ENCODE assay signal across 8 mouse cellular contexts in the genomic region with DNA sequence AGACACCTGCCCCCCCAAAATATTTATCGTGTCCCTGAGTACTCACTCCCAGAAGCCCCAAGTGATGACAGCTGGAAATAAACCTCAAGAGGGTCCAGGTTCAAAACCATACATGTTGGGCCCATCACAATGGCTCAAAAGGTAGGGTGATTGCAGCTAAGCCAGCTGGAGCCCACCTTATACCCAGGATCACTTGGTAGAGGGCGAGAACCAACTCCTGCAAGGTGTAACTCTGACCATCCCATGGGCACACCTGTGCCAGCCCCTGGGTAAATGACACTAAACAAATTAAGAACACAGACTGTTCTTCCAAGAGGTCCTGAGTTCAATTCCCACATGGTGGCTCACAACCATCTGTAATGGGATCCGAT. TPM values are rescaled to one million over a fixed set of nuclear protein-coding genes. Genes with fewer than 3 reads are reported as not detected.
A peak's percentile ranks its signal among the peaks of the same experiment; 100 is the strongest.
DNase-seq lines count a peak whose midpoint lies in the region; ATAC-seq and TF ChIP-seq lines count a peak whose summit lies in the region.

No protein-coding gene starts in this region.

- no peak for DNase-seq in lung, postnatal 10 days
- DNase-seq in forebrain, embryonic 10.5 days (ENCODE audit: extremely low spot score, low spot score) = no peak
- no peak for DNase-seq in limb, embryonic 11.5 days (ENCODE audit: low spot score)
- DNase-seq in thymus, adult 18-20 months = no peak
- DNase-seq in layer of hippocampus, postnatal 10 days (ENCODE audit: low spot score in 2 of 2) = no peak
- DNase-seq in adrenal gland, postnatal 14 days = no peak

- WGBS in lung, embryonic 15.5 days = 61% methylated on average over 3 of the region's 3 CpGs
- 60% methylated on average over 3 of the region's 3 CpGs for WGBS in forebrain, embryonic 10.5 days
- 60% methylated on average over 3 of the region's 3 CpGs for WGBS in limb, embryonic 11.5 days
- 55% methylated on average over 3 of the region's 3 CpGs for WGBS in olfactory bulb, adult 2 months

- TF ChIP-seq POLR2A in olfactory bulb, adult 2 months (IDR thresholded peaks at IDR 0.05; ENCODE audit: insufficient read depth, low read depth, low read length) = no peak

- peak overlapping the region; percentile 59 for H3K4me2 ChIP-seq in lung, embryonic 15.5 days
- peak overlapping the region; percentile 49 for H3K4me2 ChIP-seq in limb, embryonic 11.5 days (ENCODE audit: low read depth, severe bottlenecking)

- H3K4me1 ChIP-seq in lung, embryonic 15.5 days = peaks cover 33% of the 10 kb centered on the region
- peaks cover 30% of the 10 kb centered on the region for H3K4me1 ChIP-seq in forebrain, embryonic 10.5 days
- H3K4me1 ChIP-seq in limb, embryonic 11.5 days (ENCODE audit: control insufficient read depth, insufficient read depth, low read length) = peaks cover 13% of the 10 kb centered on the region
- H3K4me1 ChIP-seq in olfactory bulb, adult 2 months (ENCODE audit: control insufficient read depth, insufficient read depth, low read length) = peaks cover 20% of the 10 kb centered on the region

- H3K27me3 ChIP-seq in lung, embryonic 15.5 days = no peaks in the 10 kb centered on the region
- no peaks in the 10 kb centered on the region for H3K27me3 ChIP-seq in forebrain, embryonic 10.5 days (ENCODE audit: poor library complexity, severe bottlenecking)
- H3K27me3 ChIP-seq in limb, embryonic 11.5 days (ENCODE audit: control insufficient read depth, insufficient read depth, low read length) = no peaks in the 10 kb centered on the region

- TF ChIP-seq CTCF in olfactory bulb, adult 2 months (IDR thresholded peaks at IDR 0.05; ENCODE audit: insufficient read depth, low read depth, low read length) = no peak

- no peaks in the 10 kb centered on the region for H3K9me3 ChIP-seq in lung, embryonic 15.5 days
- H3K9me3 ChIP-seq in forebrain, embryonic 10.5 days = no peaks in the 10 kb centered on the region
- H3K9me3 ChIP-seq in limb, embryonic 11.5 days (ENCODE audit: control insufficient read depth, low read length) = no peaks in the 10 kb centered on the region

- peak overlapping the region; percentile 73 for H3K27ac ChIP-seq in lung, embryonic 15.5 days
- peak overlapping the region; percentile 98 for H3K27ac ChIP-seq in forebrain, embryonic 10.5 days
- peak overlapping the region; percentile 37; the same call in 1 of the 2 replicates for H3K27ac ChIP-seq in limb, embryonic 11.5 days (replicated peaks; ENCODE audit: low read depth, low read length)
- H3K27ac ChIP-seq in olfactory bulb, adult 2 months (ENCODE audit: insufficient read depth, low read depth, low read length) = no peak overlapping the region

- peak overlapping the region; percentile 50 for H3K4me3 ChIP-seq in lung, embryonic 15.5 days
- H3K4me3 ChIP-seq in forebrain, embryonic 10.5 days = peak overlapping the region; percentile 92
- H3K4me3 ChIP-seq in limb, embryonic 11.5 days (ENCODE audit: low read depth, low read length) = peak overlapping the region; percentile 65
- peak overlapping the region; percentile 91; the same call in 1 of the 2 replicates for H3K4me3 ChIP-seq in olfactory bulb, adult 2 months (ENCODE audit: insufficient read depth, low read depth, low read length)

- H3K9ac ChIP-seq in lung, embryonic 15.5 days = peak overlapping the region; percentile 50
- H3K9ac ChIP-seq in limb, embryonic 11.5 days (ENCODE audit: low read length) = peak overlapping the region; percentile 58

- peaks cover 10% of the 10 kb centered on the region for H3K36me3 ChIP-seq in lung, embryonic 15.5 days
- peaks cover 24% of the 10 kb centered on the region for H3K36me3 ChIP-seq in forebrain, embryonic 10.5 days (replicated peaks)
- 0 out of 2 replicates have a peak, but pooled peaks cover 3% of the 10 kb centered on the region for H3K36me3 ChIP-seq in limb, embryonic 11.5 days (ENCODE audit: control insufficient read depth, insufficient read depth, low read length)

- ATAC-seq in lung, embryonic 15.5 days (ENCODE audit: borderline replicate concordance, extremely low read depth, low FRiP score, low TSS enrichment) = no peak
- no peak for ATAC-seq in limb, embryonic 11.5 days (ENCODE audit: insufficient number of reproducible peaks, low FRiP score, low TSS enrichment, low read depth)

RNA-seq across cellular contexts. Expression of a gene that starts 0.9 kb away (rescaled TPM):
- 110 and 115 TPM in 2 replicates for polyA plus RNA-seq in lung, embryonic 15.5 days (2015; fragmentation: Nextera tagmentation; extraction: Ambion mirVana)
- 135 and 139 TPM in 2 replicates for polyA plus RNA-seq in forebrain, embryonic 10.5 days (2016; fragmentation: Nextera tagmentation; extraction: Ambion mirVana)
- 107 and 119 TPM in 2 replicates for polyA plus RNA-seq in limb, embryonic 11.5 days (2014; fragmentation: Nextera tagmentation; extraction: Ambion mirVana)
- polyA plus RNA-seq in olfactory bulb, adult 2 months (2012; ENCODE audit: insufficient read depth, insufficient read length, low replicate concordance, missing spikeins) = not detected in 2 replicates
- 10 to 100 TPM; 81.2 to 85.2 TPM for total RNA-seq in layer of hippocampus, postnatal 10 days (2021)
- 40.5 and 43.3 TPM in 2 replicates for total RNA-seq in adrenal gland, postnatal 14 days (2021)

RNA-seq across cellular contexts. Expression of a gene that starts 5.1 kb away (rescaled TPM):
- 75.9 and 79.8 TPM in 2 replicates for polyA plus RNA-seq in lung, embryonic 15.5 days (2015; fragmentation: Nextera tagmentation; extraction: Ambion mirVana)
- polyA plus RNA-seq in forebrain, embryonic 10.5 days (2016; fragmentation: Nextera tagmentation; extraction: Ambion mirVana) = 96.8 and 97.9 TPM in 2 replicates
- 53.7 and 55.7 TPM in 2 replicates for polyA plus RNA-seq in limb, embryonic 11.5 days (2014; fragmentation: Nextera tagmentation; extraction: Ambion mirVana)
- polyA plus RNA-seq in olfactory bulb, adult 2 months (2012; ENCODE audit: insufficient read depth, insufficient read length, low replicate concordance, missing spikeins) = not detected in 2 replicates
- total RNA-seq in layer of hippocampus, postnatal 10 days (2021) = 10 to 100 TPM; 72.0 to 77.3 TPM
- total RNA-seq in adrenal gland, postnatal 14 days (2021) = 52.6 and 55.6 TPM in 2 replicates

RNA-seq across cellular contexts. Expression of a gene that starts 5.1 kb away (rescaled TPM):
- polyA plus RNA-seq in lung, embryonic 15.5 days (2015; fragmentation: Nextera tagmentation; extraction: Ambion mirVana) = 1.6 and 2.7 TPM in 2 replicates
- 2.6 and 3.1 TPM in 2 replicates for polyA plus RNA-seq in forebrain, embryonic 10.5 days (2016; fragmentation: Nextera tagmentation; extraction: Ambion mirVana)
- 2.1 and 2.8 TPM in 2 replicates for polyA plus RNA-seq in limb, embryonic 11.5 days (2014; fragmentation: Nextera tagmentation; extraction: Ambion mirVana)
- not detected in 2 replicates for polyA plus RNA-seq in olfactory bulb, adult 2 months (2012; ENCODE audit: insufficient read depth, insufficient read length, low replicate concordance, missing spikeins)
- total RNA-seq in layer of hippocampus, postnatal 10 days (2021) = 1 to 10 TPM; 2.3 to 4.5 TPM
- total RNA-seq in adrenal gland, postnatal 14 days (2021) = 0.48 and 1.6 TPM in 2 replicates

RNA-seq across cellular contexts. Expression of a gene that starts 9.6 kb away (rescaled TPM):
- 0.45 and 2.3 TPM in 2 replicates for polyA plus RNA-seq in lung, embryonic 15.5 days (2015; fragmentation: Nextera tagmentation; extraction: Ambion mirVana)
- polyA plus RNA-seq in forebrain, embryonic 10.5 days (2016; fragmentation: Nextera tagmentation; extraction: Ambion mirVana) = 0.78 and 1.4 TPM in 2 replicates
- polyA plus RNA-seq in limb, embryonic 11.5 days (2014; fragmentation: Nextera tagmentation; extraction: Ambion mirVana) = 0.40 and 1.0 TPM in 2 replicates
- not detected in 2 replicates for polyA plus RNA-seq in olfactory bulb, adult 2 months (2012; ENCODE audit: insufficient read depth, insufficient read length, low replicate concordance, missing spikeins)
- 1 to 10 TPM; 1.1 to 3.5 TPM for total RNA-seq in layer of hippocampus, postnatal 10 days (2021)
- 0.64 and 2.1 TPM in 2 replicates for total RNA-seq in adrenal gland, postnatal 14 days (2021)

RNA-seq across cellular contexts. Expression of a gene that starts 13.6 kb away (rescaled TPM):
- polyA plus RNA-seq in lung, embryonic 15.5 days (2015; fragmentation: Nextera tagmentation; extraction: Ambion mirVana) = 2.0 and 3.0 TPM in 2 replicates
- 0.35 and 0.52 TPM in 2 replicates for polyA plus RNA-seq in forebrain, embryonic 10.5 days (2016; fragmentation: Nextera tagmentation; extraction: Ambion mirVana)
- 0.21 and 0.45 TPM in 2 replicates for polyA plus RNA-seq in limb, embryonic 11.5 days (2014; fragmentation: Nextera tagmentation; extraction: Ambion mirVana)
- not detected in 2 replicates for polyA plus RNA-seq in olfactory bulb, adult 2 months (2012; ENCODE audit: insufficient read depth, insufficient read length, low replicate concordance, missing spikeins)
- under 1 TPM; 0.57 to 0.74 TPM for total RNA-seq in layer of hippocampus, postnatal 10 days (2021)
- 2.0 and 2.1 TPM in 2 replicates for total RNA-seq in adrenal gland, postnatal 14 days (2021)

Comparison
In these comparisons a context has a peak if more than half of its experiments do, and no peak if none do; other contexts are left out.
1. RNA of a gene that starts 5.1 kb away (polyA plus RNA-seq): 96.8 to 97.9 TPM in forebrain, embryonic 10.5 days, 75.9 to 79.8 TPM in lung, embryonic 15.5 days and 53.7 to 55.7 TPM in limb, embryonic 11.5 days; not detected in olfactory bulb, adult 2 months; every median in the first group is over 10 times any median in the second.
2. Peak in every context shown above with its lines, with median percentiles within 50 percentile points of each other: H3K4me3 ChIP-seq.